Mouse (Mus musculus) erythroblast, embryonic 14.5 days (primary cell): ENCODE results near the gene Krt6b. TPM values are rescaled to one million over a fixed set of nuclear protein-coding genes. Genes with fewer than 3 reads are reported as not detected.

Experiments used
- H3K27me3 ChIP-seq: 2 replicates; pipeline ENCODE4 v1.6.1; 2012; ENCODE audit warnings: inconsistent platforms; ENCODE audit not compliant: control insufficient read depth
- H3K36me3 ChIP-seq: 2 replicates; pipeline ENCODE4 v1.6.1; 2012; ENCODE audit warnings: mild to moderate bottlenecking, inconsistent platforms; ENCODE audit not compliant: control insufficient read depth
- H3K4me1 ChIP-seq: 2 replicates; pipeline ENCODE4 v1.6.1; 2012; ENCODE audit warnings: inconsistent platforms; ENCODE audit not compliant: control insufficient read depth
- H3K4me3 ChIP-seq: replicated peaks from 2 replicates; pipeline ENCODE3; 2012; ENCODE audit warnings: moderate library complexity, mild to moderate bottlenecking, inconsistent platforms
- H3K9me3 ChIP-seq: 2 replicates; pipeline ENCODE4 v1.6.1; 2012; ENCODE audit warnings: low read length, inconsistent platforms, mixed read lengths; ENCODE audit not compliant: control insufficient read depth
- GATA1 ChIP-seq: IDR thresholded peaks from 2 replicates; pipeline ENCODE4 v1.6.1; 2012; ENCODE audit warnings: low read length, inconsistent platforms, mixed read lengths
- TAL1 ChIP-seq: IDR thresholded peaks from 3 replicates; pipeline ENCODE4 v1.6.1; 2012; ENCODE audit warnings: low read length, inconsistent platforms, mixed read lengths
- polyA plus RNA-seq: library from polyadenylated mRNA; stranded (reverse); fragments of >175 nt; gene quantifications from 2 replicates; pipeline ENCODE4 v1.2.3, GENCODE M21; 2012

The Krt6b gene
- polyA plus RNA-seq, 1 experiment: not detected

- Histone ChIP-seq H3K27me3 (no peaks in the 10 kb centered on the region), H3K9me3 (no peaks in the 10 kb centered on the region), H3K4me1 (no peaks in the 10 kb centered on the region), H3K36me3 (no peaks in the 10 kb centered on the region), H3K4me3 (no peak within 1 kb of the TSS)
- no peak for TF ChIP-seq GATA1
- no peak for TF ChIP-seq TAL1
Observed at GRCm38 (mm10) chr15:101627884-101628283, 52.2 kb downstream of the Krt6b start, which contains the start of gene Gm5414. TSS of gene Gm5414 (minus strand) at chr15:101628188.

Other genes starting within 250 kb of the Krt6b start
- not detected in 2 replicates for gene Krt87, start 241.5 kb downstream of the Krt6b start, polyA plus RNA-seq
- gene Krt88, start 232.5 kb downstream of the Krt6b start, polyA plus RNA-seq: not detected in 2 replicates
- not detected in 2 replicates for gene Krt81, start 216.5 kb downstream of the Krt6b start, polyA plus RNA-seq
- not detected in 2 replicates for gene Krt86, start 206.8 kb downstream of the Krt6b start, polyA plus RNA-seq
- gene Krt83, start 188.8 kb downstream of the Krt6b start, polyA plus RNA-seq: not detected in 2 replicates
- not detected in 2 replicates for gene Gm49425, start 163.0 kb downstream of the Krt6b start, polyA plus RNA-seq
- not detected in 2 replicates for gene Krt84, start 147.5 kb downstream of the Krt6b start, polyA plus RNA-seq
- gene Krt82, start 129.6 kb downstream of the Krt6b start, polyA plus RNA-seq: not detected in 2 replicates
- gene Krt90, start 117.3 kb downstream of the Krt6b start, polyA plus RNA-seq: not detected in 2 replicates
- gene Krt75, start 106.4 kb downstream of the Krt6b start, polyA plus RNA-seq: not detected in 2 replicates
- not detected in 2 replicates for gene Gm5414, start 52.1 kb downstream of the Krt6b start, polyA plus RNA-seq
- not detected in 2 replicates for gene Gm5478, start 32.9 kb downstream of the Krt6b start, polyA plus RNA-seq
- gene Krt6a, start 14.0 kb upstream of the Krt6b start, polyA plus RNA-seq: not detected in 2 replicates
- gene Krt5, start 32.6 kb upstream of the Krt6b start, polyA plus RNA-seq: not detected in 2 replicates
- gene Krt71, start 62.8 kb upstream of the Krt6b start, polyA plus RNA-seq: not detected in 2 replicates
- not detected in 2 replicates for gene Krt72, start 106.2 kb upstream of the Krt6b start, polyA plus RNA-seq
- not detected in 2 replicates for gene Krt73, start 122.1 kb upstream of the Krt6b start, polyA plus RNA-seq
- gene Krt2, start 137.9 kb upstream of the Krt6b start, polyA plus RNA-seq: not detected in 2 replicates
- not detected in 2 replicates for gene Krt1, start 170.5 kb upstream of the Krt6b start, polyA plus RNA-seq
- not detected in 2 replicates for gene Krt77, start 189.4 kb upstream of the Krt6b start, polyA plus RNA-seq
- not detected in 2 replicates for gene Krt76, start 212.6 kb upstream of the Krt6b start, polyA plus RNA-seq
- gene Krt4, start 244.4 kb upstream of the Krt6b start, polyA plus RNA-seq: not detected in 2 replicates